Mouse (Mus musculus): Measurements from ENCODE around the gene F13a1.

DNA sequence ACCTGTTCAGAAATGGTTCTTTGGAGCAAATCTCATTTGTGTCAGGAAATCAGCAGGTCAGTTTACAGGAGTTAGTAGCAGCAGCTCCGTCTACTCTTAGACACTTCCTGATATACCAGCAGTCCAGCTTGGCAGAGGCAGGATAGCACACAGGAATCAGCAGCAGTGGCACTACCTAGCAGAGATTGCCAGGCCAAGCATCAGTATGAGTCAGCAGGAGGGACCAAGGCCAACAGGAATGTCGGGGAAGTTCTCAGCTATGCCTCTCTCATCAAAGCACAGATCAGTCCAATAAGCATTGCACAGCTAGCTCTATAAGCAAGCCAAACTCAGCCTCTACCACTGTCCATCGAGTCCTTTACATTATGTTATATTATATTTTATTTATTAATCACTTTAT, 210.9 kb downstream of the F13a1 start:
- TF ChIP-seq POLR2A (IDR thresholded peaks at IDR 0.05; ENCODE audit: low read depth, low read length): no peak
- no peak for TF ChIP-seq CTCF (conservative IDR thresholded peaks at IDR 0.05; ENCODE audit: insufficient read depth, insufficient read length, low read depth, low read length)
